Mouse (Mus musculus) hindbrain, embryonic 13.5 days (tissue): ENCODE results near the gene Hspa8. TPM values are rescaled to one million over a fixed set of nuclear protein-coding genes. Genes with fewer than 3 reads are reported as not detected.

Source experiments
- ATAC-seq: fragments of 200-750 bp; cut with Nextera tagmentation; 2 replicates; pipeline ENCODE4 v1.8.0; 2017; ENCODE audit warnings: moderate TSS enrichment; ENCODE audit not compliant: low FRiP score
- H3K27ac ChIP-seq: fragments of 300-500 bp; sonication (generic); 2 replicates; pipeline ENCODE4 v1.5.1; 2015; ENCODE audit warnings: inconsistent platforms, mild to moderate bottlenecking, moderate library complexity
- H3K27me3 ChIP-seq: fragments of 300-500 bp; sonication (generic); 2 replicates; pipeline ENCODE4 v1.6.1; 2015; ENCODE audit warnings: mild to moderate bottlenecking, inconsistent platforms
- H3K36me3 ChIP-seq: fragments of 300-500 bp; sonication (generic); 2 replicates; pipeline ENCODE4 v1.6.1; 2015; ENCODE audit warnings: mild to moderate bottlenecking, inconsistent platforms
- H3K4me1 ChIP-seq: fragments of 300-500 bp; sonication (generic); replicated peaks from 2 replicates; pipeline ENCODE4 v1.6.1; 2015; ENCODE audit warnings: inconsistent platforms
- H3K4me2 ChIP-seq: fragments of 300-500 bp; sonication (generic); 2 replicates; pipeline ENCODE4 v1.6.1; 2015; ENCODE audit warnings: inconsistent platforms, mild to moderate bottlenecking, moderate library complexity
- H3K4me3 ChIP-seq: fragments of 300-500 bp; sonication (generic); 2 replicates; pipeline ENCODE4 v1.5.1; 2015; ENCODE audit warnings: mild to moderate bottlenecking, inconsistent platforms
- H3K9ac ChIP-seq: fragments of 300-500 bp; sonication (generic); 2 replicates; pipeline ENCODE4 v1.6.1; 2015; ENCODE audit warnings: mild to moderate bottlenecking, inconsistent platforms
- H3K9me3 ChIP-seq: fragments of 300-500 bp; sonication (generic); 2 replicates; pipeline ENCODE4 v1.6.1; 2016; ENCODE audit warnings: inconsistent platforms
- WGBS: fragments of 180-500 bp; shearing (Covaris S2); methylation state at CpG from one replicate; pipeline ENCODE4 v1.1.7; 2015; 5-methylcytosine and 5-hydroxymethylcytosine counted together
- polyA plus RNA-seq: library from polyadenylated mRNA; unstranded; fragments of >200 nt; fragmentation: Nextera tagmentation; extraction: Ambion mirVana; gene quantifications from 2 replicates; pipeline ENCODE4 v1.2.1, GENCODE M21; 2015

Gene Hspa8
- polyA plus RNA-seq, 1 experiment from 2014 or later = 2,865 TPM

- Histone ChIP-seq H3K4me3 (no peak overlapping the region), H3K36me3 (no peaks in the 10 kb centered on the region), H3K27me3 (peaks cover 7% of the 10 kb centered on the region), H3K27ac (no peak overlapping the region), H3K4me1 (no peaks in the 10 kb centered on the region), H3K4me2 (no peak overlapping the region), H3K9me3 (no peaks in the 10 kb centered on the region), H3K9ac (no peak overlapping the region)
- 10% methylated on average over 12 of the region's 12 CpGs for WGBS
- ATAC-seq = no peak
Observed at GRCm38 (mm10) chr9:40834569-40834968, 33.8 kb downstream of the Hspa8 start.

DNA sequence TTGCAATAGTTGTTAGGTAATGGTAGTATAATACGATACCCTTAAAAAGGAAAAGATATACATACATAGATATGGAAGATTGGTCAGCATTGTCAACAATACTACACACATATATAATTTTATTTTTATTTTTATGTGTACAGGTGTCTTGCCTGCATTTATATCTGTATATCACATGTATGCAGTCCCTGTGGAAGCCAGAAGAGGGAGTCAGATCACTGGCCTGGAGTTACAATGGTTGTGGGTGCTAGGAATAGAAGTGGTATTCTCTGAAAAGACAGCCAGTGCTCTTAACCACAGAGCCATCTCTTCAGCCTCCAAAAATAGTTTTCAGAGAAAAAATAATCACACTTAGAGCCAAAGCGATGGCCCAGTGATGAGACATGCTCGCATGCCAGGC lies 35.9 kb downstream of the Hspa8 start:
- no peak overlapping the region for H3K27ac ChIP-seq
- no peak overlapping the region for H3K4me2 ChIP-seq
- H3K9ac ChIP-seq = no peak overlapping the region
- H3K9me3 ChIP-seq = no peaks in the 10 kb centered on the region
- ATAC-seq = no peak
- no peaks in the 10 kb centered on the region for H3K36me3 ChIP-seq
- 91% methylated on average over 3 of the region's 3 CpGs for WGBS
- no peak overlapping the region for H3K4me3 ChIP-seq
- H3K27me3 ChIP-seq = peaks cover 13% of the 10 kb centered on the region
- no peaks in the 10 kb centered on the region for H3K4me1 ChIP-seq

GRCm38 (mm10) chr9:40839662-40840061 lies 38.9 kb downstream of the Hspa8 start:
- Histone ChIP-seq H3K4me3 (no peak overlapping the region), H3K9ac (no peak overlapping the region), H3K36me3 (no peaks in the 10 kb centered on the region), H3K4me1 (no peaks in the 10 kb centered on the region), H3K27me3 (peaks cover 12% of the 10 kb centered on the region), H3K9me3 (no peaks in the 10 kb centered on the region), H3K27ac (no peak overlapping the region), H3K4me2 (no peak overlapping the region)
- ATAC-seq = no peak
- WGBS = 87% methylated on average over 3 of the region's 3 CpGs

DNA sequence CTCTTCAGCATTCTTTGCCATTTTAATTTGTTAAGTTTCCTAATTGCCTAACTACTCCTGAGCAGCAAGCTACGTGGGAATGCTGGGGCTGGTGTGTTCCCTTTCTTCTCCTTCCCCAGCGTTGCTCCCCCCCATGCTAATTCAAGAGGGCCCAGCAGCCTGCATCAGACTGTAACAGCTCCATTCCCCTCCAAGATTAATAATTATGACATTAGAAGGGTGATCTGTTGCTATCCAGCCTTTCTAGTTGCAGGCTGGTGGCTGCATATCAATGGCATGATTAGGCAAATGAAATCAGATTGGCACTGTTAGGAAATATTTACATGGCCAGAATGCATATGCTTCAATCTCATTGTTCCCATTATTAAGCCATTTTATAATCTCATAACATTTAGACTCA lies 50.7 kb downstream of the Hspa8 start:
- Histone ChIP-seq H3K27ac (no peak overlapping the region), H3K9me3 (no peaks in the 10 kb centered on the region), H3K4me2 (no peak overlapping the region), H3K36me3 (no peaks in the 10 kb centered on the region), H3K4me1 (peaks cover 12% of the 10 kb centered on the region), H3K4me3 (no peak overlapping the region), H3K27me3 (peaks cover 37% of the 10 kb centered on the region), H3K9ac (no peak overlapping the region)
- WGBS = 43% methylated on average over 2 of the region's 2 CpGs
- ATAC-seq = no peak

DNA sequence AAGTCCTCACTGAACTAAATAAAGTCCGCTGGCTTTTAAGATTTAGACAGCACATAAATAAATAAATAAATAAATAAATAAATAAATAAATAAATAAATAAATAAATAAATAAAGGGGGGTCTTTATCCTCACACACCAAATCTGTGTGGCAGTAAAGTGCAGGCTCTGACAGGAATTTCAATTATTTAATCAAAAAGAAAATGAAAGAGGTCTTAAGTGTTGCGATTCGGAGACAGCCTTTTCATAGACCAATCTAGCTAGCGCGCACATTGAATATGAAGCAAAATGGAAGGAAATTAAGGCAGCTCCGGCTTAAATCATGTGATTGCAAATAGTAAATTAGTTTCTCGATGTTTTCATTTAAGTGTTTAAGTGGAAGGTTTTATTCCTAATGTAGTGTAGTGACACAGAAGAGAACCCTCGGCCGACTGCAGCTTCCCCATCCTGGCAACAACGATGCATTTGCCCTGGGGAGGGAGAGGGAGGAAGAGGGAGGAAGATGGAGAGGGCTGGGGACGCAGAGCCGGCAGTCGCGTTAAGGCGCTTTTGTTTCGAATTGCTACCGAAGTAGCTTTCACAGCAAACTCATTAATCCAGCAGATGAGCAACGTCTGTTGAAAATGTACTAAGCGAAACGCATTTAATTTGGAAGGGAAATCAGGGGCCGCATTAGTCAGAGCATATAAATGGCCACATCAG lies 57.8 kb downstream of the Hspa8 start:
- peak; percentile 68; the same call in 1 of the 2 replicates for ATAC-seq
- H3K9ac ChIP-seq = peak overlapping the region; percentile 51; the same call in 1 of the 2 replicates
- WGBS = 7% methylated on average over 21 of the region's 21 CpGs
- peak overlapping the region; percentile 66 for H3K27ac ChIP-seq
- H3K4me3 ChIP-seq = peak overlapping the region; percentile 35
- peaks cover 77% of the 10 kb centered on the region for H3K27me3 ChIP-seq
- H3K36me3 ChIP-seq = no peaks in the 10 kb centered on the region
- peaks cover 10% of the 10 kb centered on the region; the same call in 1 of the 2 replicates for H3K4me1 ChIP-seq
- H3K9me3 ChIP-seq = no peaks in the 10 kb centered on the region
- H3K4me2 ChIP-seq = peak overlapping the region; percentile 57

- H3K4me1 ChIP-seq = peaks cover 10% of the 10 kb centered on the region; the same call in 1 of the 2 replicates
- H3K9ac ChIP-seq = 0 out of 2 replicates have a peak overlapping the region, but pooled peaks have one; percentile 51
- H3K27me3 ChIP-seq = peaks cover 74% of the 10 kb centered on the region
- H3K27ac ChIP-seq = peak overlapping the region; percentile 66
- H3K4me3 ChIP-seq = peak overlapping the region; percentile 35
- peak overlapping the region; percentile 57 for H3K4me2 ChIP-seq
- 3% methylated on average over 9 of the region's 9 CpGs for WGBS
- no peaks in the 10 kb centered on the region for H3K36me3 ChIP-seq
- peak; percentile 64 for ATAC-seq
- no peaks in the 10 kb centered on the region for H3K9me3 ChIP-seq
Observed at GRCm38 (mm10) chr9:40859196-40859595, 58.4 kb downstream of the Hspa8 start.

Other genes starting within 250 kb of the Hspa8 start
- not detected in 2 replicates for gene Gm21915, start 130.4 kb upstream of the Hspa8 start, polyA plus RNA-seq
- gene Clmp, start 115.0 kb upstream of the Hspa8 start, polyA plus RNA-seq = 46.6 and 47.1 TPM in 2 replicates
- gene Bsx, start 73.1 kb downstream of the Hspa8 start, polyA plus RNA-seq = not detected in 2 replicates
- 1.4 and 1.5 TPM in 2 replicates for gene Jhy, start 163.1 kb downstream of the Hspa8 start, polyA plus RNA-seq
- 0.14 and 0.19 TPM in 2 replicates for gene Crtam, start 203.6 kb downstream of the Hspa8 start, polyA plus RNA-seq